Mouse (Mus musculus): Measurements from ENCODE around the gene Pxdc1.

DNA sequence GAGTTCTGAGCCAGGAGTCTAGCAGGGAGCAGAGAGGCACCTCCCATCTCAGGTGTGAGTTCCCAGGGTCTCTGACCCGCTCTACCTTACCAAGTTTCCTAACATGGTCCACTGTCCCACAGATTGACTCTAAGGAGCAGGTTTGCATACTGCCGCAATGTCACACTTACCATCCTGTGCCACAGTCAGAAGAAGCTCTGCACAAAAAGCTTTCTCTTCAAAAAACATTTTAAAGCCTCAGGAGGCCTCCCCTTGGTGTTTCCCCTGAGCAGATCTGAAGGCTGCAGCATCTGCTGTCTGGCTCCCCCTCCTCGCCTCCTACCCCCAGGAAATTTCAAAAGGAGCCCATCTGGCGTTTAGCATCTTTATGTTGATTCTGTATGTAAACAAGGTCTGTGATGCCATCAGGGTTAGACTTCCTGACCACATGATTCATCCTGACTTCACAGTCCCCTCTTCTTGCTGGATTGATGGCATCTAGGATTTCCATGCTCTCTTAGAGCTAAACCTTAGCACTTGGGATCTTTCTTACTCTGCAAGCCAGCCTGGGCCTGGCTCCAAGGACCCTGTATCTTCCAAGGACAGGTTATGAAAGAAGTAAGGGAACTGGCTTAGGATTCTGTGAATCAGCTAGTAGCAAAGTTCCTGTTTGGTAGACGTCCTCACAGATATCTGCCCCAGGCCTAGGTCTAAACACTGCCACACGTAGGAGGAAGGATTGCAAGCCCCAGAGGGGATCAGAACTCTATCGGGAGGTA, 31.9 kb upstream of the Pxdc1 start:
- TF ChIP-seq MYOG (IDR thresholded peaks at IDR 0.05; ENCODE audit: control insufficient read depth in 1 of 3, insufficient read depth in 1 of 3, insufficient read length in 2 of 3, low read depth in 2 of 3) (no peak), POLR2A (IDR thresholded peaks at IDR 0.05; ENCODE audit: insufficient read length, low read depth) (no peak), USF1 (IDR thresholded peaks at IDR 0.05; ENCODE audit: low read depth) (no peak), TCF12 (IDR thresholded peaks at IDR 0.05; ENCODE audit: insufficient read depth, poor library complexity, severe bottlenecking) (no peak)
